Mouse (Mus musculus) thymus, postnatal 0 days (tissue): ENCODE measurements around the gene Gm11032. TPM values are rescaled to one million over a fixed set of nuclear protein-coding genes. Genes with fewer than 3 reads are reported as not detected.
A peak's percentile ranks its signal among the peaks of the same experiment; 100 is the strongest.
"Not testable (repeated sequence)": the region's sequence is repeated elsewhere in the genome, so short reads cannot be mapped to it uniquely, and the experiment has no call there.

Experiments
- DNase-seq: peaks from one replicate; pipeline ENCODE4 v3.0.0-alpha.2; 2015; ENCODE audit warnings: low spot score
- polyA plus RNA-seq: library from polyadenylated mRNA; unstranded; fragments of >200 nt; fragmentation: Nextera tagmentation; extraction: Ambion mirVana; gene quantifications from 2 replicates; pipeline ENCODE4 v1.2.1, GENCODE M21; 2015

The Gm11032 gene
- not detected in 2 replicates for polyA plus RNA-seq

DNA sequence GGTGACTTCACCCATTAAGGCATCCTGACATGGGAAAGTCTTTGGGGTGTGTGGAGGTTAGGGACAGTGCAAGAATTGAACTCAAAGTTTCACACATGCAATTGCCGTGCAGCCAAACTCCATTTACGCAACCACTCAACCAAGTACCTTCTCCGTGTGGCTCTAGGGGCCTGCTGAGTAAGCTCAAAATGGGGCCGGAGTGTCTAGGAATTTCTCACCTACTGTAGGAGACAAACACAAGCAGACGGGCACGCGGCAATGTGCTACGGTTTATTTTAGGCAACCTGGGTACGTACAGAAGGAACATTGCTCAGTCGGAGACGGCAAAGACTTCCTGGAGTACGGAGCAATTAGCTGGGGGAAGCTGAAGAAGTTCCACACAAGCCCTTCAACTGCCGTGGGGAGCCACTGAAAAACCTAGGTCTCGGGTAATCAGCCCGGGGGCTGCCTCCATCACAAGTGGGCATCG lies at the start of gene Gm11032:
Gene Gm11032 (plus strand): TSS at position 51 of the 469 bp plus-strand sequence.
- no peak for DNase-seq

- DNase-seq = no peak
Observed at GRCm38 (mm10) chr11:4571491-4571901, 48.4 kb upstream of the Gm11032 start.

GRCm38 (mm10) chr11:4576090-4576732 lies 43.7 kb upstream of the Gm11032 start:
- DNase-seq = not testable (repeated sequence)

DNA sequence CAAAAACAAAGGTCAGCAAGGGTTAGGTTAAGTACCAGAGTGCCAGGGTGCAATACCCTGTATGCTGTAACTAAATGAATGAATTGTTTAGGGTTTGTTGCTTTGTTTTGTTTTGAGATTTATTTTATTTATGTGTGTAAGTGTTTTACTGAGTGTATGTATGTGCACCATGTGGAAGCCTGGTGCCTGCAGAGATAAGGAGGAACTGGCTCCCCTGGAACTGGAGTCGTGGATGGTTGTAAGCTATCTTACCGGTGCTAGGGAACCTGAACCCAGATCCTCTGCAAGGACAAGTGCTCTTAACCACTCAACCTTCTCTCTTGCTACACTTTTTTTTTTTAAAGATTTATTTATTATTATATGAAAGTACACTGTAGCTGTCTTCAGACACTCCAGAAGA lies 42.8 kb upstream of the Gm11032 start:
- DNase-seq = no peak

DNA sequence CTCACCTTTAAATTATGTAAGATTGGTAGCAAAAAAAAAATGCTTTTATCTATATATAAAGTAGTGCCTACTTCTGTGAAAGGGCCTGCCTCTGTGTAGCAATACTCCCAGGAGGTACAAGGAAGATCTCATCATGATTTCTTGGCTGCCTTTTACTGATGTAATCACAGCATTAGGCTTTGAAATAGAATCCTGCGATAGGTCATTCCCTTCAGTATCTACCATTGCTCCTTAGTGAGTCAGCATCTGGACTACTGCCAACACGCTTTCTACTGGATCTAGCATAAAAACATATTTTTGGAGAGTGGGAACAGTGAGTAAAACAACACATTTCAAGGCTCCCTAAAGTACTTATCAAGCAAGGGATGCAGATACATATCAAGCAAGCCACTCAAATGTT lies 41.2 kb upstream of the Gm11032 start:
- no peak for DNase-seq

- no peak for DNase-seq
Observed at GRCm38 (mm10) chr11:4591811-4592210, 28.1 kb upstream of the Gm11032 start.

DNA sequence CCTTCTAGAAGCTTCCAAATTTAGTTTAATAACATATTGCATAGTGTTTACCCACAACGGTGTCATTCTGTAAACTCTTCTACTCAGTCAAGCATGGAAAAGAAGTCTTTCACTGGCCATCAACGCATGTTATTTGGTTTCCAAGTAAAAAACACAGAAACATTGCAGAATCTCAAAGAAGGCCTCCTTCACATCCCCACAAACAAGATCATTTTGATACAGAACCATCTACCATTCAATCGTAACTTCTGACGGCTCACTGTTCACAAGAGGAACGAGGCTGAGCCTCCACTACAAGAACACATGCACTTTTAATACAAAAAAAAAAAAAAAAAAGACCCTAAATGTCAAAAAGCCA lies 26.4 kb upstream of the Gm11032 start:
- no peak for DNase-seq

- DNase-seq = peak; percentile 41
Observed at GRCm38 (mm10) chr11:4593849-4594607, 25.8 kb upstream of the Gm11032 start.

GRCm38 (mm10) chr11:4594608-4595500 lies 25.0 kb upstream of the Gm11032 start, which contains the start of gene Mtmr3:
Gene Mtmr3 (minus strand): TSS chr11:4594863.
- peak; percentile 97 for DNase-seq

DNA sequence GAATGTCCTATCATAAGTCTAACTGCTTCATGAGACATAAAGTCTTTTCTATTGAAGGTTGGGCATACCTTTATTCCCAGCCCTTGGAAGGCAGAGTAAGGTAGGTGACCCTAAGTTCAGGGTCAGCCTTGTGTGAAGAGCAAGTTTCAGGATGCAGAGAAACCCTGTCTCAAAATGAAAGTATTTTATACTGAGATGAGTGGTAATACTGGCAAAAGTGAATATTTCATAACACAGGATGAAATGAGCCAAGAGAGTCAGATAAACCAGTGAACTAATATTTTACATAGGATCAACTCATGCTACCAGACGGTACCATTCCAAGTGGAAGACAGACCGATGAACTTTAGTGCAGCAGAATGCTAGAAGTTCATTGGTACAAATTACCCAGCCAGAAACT lies 21.5 kb upstream of the Gm11032 start:
- DNase-seq = no peak

- no peak for DNase-seq
Observed at GRCm38 (mm10) chr11:4599916-4600315, 20.0 kb upstream of the Gm11032 start.

DNA sequence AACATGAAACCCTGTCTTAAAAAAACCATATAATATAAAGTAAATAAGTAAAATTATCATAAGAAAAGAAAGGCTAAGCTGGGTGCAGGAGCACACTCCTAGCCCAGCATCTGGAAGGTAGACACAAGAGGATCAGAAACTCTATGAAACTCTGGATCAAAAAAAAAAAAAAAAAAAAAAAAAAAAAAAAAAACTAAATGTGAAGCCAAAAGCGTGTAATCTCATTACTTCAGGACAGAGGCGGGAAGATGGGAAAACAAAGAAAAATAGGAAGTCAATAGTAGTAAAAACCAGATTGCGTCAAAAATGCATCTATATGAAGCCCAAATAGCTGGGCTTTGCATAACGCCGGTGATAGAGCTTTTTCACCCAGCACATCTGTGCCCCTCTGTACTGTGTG lies 18.0 kb upstream of the Gm11032 start:
- DNase-seq = no peak

GRCm38 (mm10) chr11:4602691-4603441 lies 17.0 kb upstream of the Gm11032 start:
- DNase-seq = peak; percentile 37

GRCm38 (mm10) chr11:4604441-4604840 lies 15.4 kb upstream of the Gm11032 start:
- DNase-seq = no peak

- no peak for DNase-seq
Observed at GRCm38 (mm10) chr11:4605414-4605813, 14.5 kb upstream of the Gm11032 start.

DNA sequence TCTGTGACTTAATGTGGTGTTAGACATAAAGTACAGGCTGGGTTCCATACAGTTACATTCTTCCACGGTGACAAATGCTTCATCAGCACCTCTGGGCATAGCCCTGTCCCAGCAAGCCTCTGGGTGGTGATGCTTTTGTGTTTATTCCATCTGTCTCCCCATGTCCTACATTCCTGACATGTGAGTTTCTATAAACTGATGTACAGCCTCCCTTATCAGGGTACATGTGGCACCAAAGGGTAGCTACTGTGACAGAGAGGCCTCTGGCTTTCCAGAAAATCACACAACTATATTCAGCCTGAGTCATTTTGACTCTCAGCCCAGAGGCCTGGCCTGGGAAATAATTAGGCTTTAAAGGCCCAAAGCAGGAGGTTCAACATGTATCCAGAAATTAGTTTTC lies 13.3 kb upstream of the Gm11032 start:
- DNase-seq = no peak

GRCm38 (mm10) chr11:4611904-4612303 lies 8.0 kb upstream of the Gm11032 start:
- no peak for DNase-seq

GRCm38 (mm10) chr11:4620501-4621108 lies 738 bp downstream of the Gm11032 start:
- DNase-seq = no peak

DNA sequence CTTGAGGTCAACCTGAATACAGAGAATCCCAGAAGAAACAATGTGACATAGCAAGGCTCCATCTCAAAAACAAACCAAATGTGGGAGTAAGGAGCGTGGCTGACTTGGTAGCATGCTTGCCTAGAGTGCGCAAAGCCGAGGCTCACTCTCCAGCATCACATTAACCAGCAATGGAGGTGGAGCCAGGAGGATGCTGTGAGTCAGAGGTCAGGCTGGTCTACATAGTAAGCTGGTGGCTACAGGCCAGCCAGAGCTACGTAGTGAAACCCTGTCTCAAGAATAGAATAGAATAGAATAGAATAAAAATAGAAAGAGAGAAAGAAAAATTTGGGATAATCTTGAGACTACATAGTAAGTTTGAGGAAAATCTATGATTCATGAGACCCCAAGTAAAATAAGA lies 2.0 kb downstream of the Gm11032 start:
- no peak for DNase-seq

DNA sequence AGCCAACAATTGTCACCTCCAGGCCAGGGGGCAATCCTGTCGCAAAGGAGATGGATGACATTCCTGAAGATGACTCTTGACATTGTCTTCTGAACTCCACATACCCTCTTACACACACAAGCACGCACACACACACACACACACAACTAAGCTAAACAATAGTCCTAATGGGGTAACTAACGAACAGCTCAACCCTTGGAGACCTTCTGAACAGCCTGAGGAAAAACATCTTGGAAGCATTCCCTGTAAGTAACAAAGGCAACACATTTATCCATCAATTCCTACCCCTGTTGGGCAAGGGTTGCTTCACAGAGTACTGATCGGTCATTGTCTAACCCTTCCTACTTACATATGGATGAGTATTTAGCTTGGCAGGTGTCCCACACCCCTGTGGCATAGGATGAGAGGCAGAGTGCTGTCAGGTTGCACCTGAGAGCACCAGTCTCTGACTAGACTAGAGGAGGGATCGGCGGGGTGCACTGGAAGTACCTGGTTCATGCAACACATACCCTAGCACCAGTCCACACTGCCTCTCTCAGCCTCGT lies 2.6 kb downstream of the Gm11032 start:
- no peak for DNase-seq
